Mouse (Mus musculus) lung, adult 2 months (tissue): ENCODE measurements around the gene Dock1.

Experiments
- CTCF ChIP-seq: fragments of 200-500 bp; IDR thresholded peaks from 2 replicates; pipeline ENCODE4 v1.5.1; 2011; ENCODE audit warnings: mild to moderate bottlenecking, low read length, control low read depth; ENCODE audit not compliant: insufficient read depth
- POLR2A ChIP-seq: fragments of 200-500 bp; IDR thresholded peaks from 2 replicates; pipeline ENCODE4 v1.6.1; 2011; ENCODE audit warnings: low read depth, mild to moderate bottlenecking, control low read depth, low read length, borderline replicate concordance; ENCODE audit errors: extremely low read depth

DNA sequence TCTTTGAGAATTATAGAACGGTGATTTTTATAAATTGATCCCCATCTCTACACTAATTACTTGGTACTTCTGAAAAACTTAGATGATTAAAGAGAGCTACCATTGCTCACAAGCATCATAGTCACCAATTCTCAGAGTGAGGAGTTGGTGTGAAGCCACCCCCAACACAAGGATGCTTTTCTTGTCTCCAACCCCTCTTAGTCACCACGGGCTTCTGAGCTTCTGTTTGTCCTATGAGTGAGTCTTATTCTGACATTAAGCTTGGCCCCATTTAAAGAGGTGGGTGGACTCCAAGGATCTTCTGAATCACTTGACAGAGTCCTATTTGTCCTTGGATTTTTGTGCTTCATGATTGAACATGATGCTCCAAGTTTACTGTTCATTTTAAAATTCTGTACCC is 551.0 kb downstream of the Dock1 start:
- TF ChIP-seq CTCF (no peak), POLR2A (no peak)
